Mouse (Mus musculus): ENCODE data around the gene Olfr101. TPM values are rescaled to one million over a fixed set of nuclear protein-coding genes. Genes with fewer than 3 reads are reported as not detected.

Olfr101 gene
- polyA plus RNA-seq, 1 experiment from 2014 or later = not detected

DNA sequence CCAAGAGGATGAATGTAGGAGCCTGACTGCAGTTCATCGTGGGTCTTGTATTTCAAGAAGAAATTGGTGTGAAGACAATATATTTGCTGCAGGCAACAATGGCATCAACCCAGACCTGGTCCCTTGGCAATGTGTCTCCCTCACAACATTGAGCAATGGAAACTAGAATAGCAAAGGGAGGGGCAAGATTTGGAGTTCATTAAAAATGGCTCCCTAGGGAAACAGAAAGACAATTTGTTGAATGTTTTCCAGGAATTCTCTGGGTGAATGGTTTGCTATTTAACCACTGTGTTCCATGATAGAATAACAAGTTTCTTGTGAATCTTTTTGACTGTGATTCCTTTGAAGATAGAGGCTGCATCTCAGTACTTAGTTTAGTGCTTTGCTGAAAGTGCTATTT, 40.5 kb downstream of the Olfr101 start, which contains the start of gene Olfr98:
Olfr98 (minus strand) TSS at position 124 of the 400 bp plus-strand sequence.
- no peak for ATAC-seq (ENCODE audit: extremely low read depth, insufficient number of reproducible peaks, low FRiP score, low TSS enrichment)
- no peak within 1 kb of the TSS for H3K4me2 ChIP-seq
- no peak within 1 kb of the TSS for H3K9ac ChIP-seq
- no peaks in the 10 kb centered on the region for H3K27me3 ChIP-seq (replicated peaks)
- H3K4me3 ChIP-seq = no peak within 1 kb of the TSS
- WGBS = 82% methylated on average over 1 of the region's 1 CpGs
- H3K9me3 ChIP-seq = no peaks in the 10 kb centered on the region
- no peak within 1 kb of the TSS for H3K27ac ChIP-seq (replicated peaks)
- H3K36me3 ChIP-seq = no peaks in the 10 kb centered on the region
- no peaks in the 10 kb centered on the region for H3K4me1 ChIP-seq

DNA sequence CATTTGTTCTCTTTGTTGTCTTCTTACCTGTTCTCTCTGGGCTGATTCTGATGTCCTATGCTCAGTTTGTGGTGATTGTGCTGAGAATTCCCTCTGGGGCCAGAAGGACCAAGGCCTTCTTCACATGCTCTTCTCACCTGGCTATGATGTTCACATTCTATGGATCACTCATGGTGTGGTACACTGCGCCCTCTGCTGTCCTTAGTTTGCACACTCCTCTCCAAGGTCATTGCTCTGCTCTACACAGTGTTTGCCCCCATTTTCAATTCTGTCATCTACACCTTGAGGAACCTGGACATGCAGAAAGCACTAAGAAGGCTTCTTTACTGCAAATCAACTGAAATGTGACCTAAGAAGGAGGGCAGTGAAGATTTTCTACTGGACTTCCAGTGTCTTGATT, 53.6 kb downstream of the Olfr101 start:
- Histone ChIP-seq H3K9me3 (no peaks in the 10 kb centered on the region), H3K4me2 (no peak overlapping the region), H3K27ac (replicated peaks) (no peak overlapping the region), H3K4me1 (no peaks in the 10 kb centered on the region), H3K27me3 (replicated peaks) (no peaks in the 10 kb centered on the region), H3K36me3 (no peaks in the 10 kb centered on the region), H3K9ac (no peak overlapping the region), H3K4me3 (no peak overlapping the region)
- 26% methylated on average over 1 of the region's 1 CpGs for WGBS
- ATAC-seq (ENCODE audit: extremely low read depth, insufficient number of reproducible peaks, low FRiP score, low TSS enrichment) = no peak

DNA sequence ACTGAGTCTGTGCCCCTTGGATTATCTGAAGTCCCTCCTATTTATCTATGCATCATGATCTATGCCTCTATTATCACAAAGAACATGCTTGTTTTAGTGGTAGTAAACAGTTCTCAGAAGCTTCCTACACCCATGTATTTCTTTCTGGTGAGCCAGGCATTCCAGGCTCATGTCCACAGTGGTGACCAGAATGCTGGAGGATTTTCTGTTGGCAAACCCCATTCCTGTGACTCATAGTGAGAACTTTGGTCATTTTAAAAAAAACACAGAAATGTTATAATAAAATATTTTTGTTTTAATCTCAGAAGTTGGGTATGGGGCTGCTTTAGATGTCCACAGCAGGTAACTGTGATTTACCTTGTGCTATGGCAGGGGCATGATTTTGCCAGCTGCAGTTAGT, 54.7 kb downstream of the Olfr101 start:
- Histone ChIP-seq H3K27ac (replicated peaks) (no peak overlapping the region), H3K27me3 (replicated peaks) (no peaks in the 10 kb centered on the region), H3K9ac (no peak overlapping the region), H3K4me2 (no peak overlapping the region), H3K36me3 (no peaks in the 10 kb centered on the region), H3K9me3 (no peaks in the 10 kb centered on the region), H3K4me1 (no peaks in the 10 kb centered on the region), H3K4me3 (no peak overlapping the region)
- no peak for ATAC-seq (ENCODE audit: extremely low read depth, insufficient number of reproducible peaks, low FRiP score, low TSS enrichment)

Other genes starting within 250 kb of the Olfr101 start
- not detected in 2 replicates for gene Olfr90, start 215.8 kb downstream of the Olfr101 start, polyA plus RNA-seq (2015; fragmentation: Nextera tagmentation; extraction: Ambion mirVana)
- not detected in 2 replicates for gene Olfr91, start 206.0 kb downstream of the Olfr101 start, polyA plus RNA-seq (2015; fragmentation: Nextera tagmentation; extraction: Ambion mirVana)
- not detected in 2 replicates for gene Olfr92, start 184.2 kb downstream of the Olfr101 start, polyA plus RNA-seq (2015; fragmentation: Nextera tagmentation; extraction: Ambion mirVana)
- gene Olfr93, start 142.8 kb downstream of the Olfr101 start, polyA plus RNA-seq (2015; fragmentation: Nextera tagmentation; extraction: Ambion mirVana) = not detected in 2 replicates
- not detected in 2 replicates for gene Ubd, start 110.4 kb downstream of the Olfr101 start, polyA plus RNA-seq (2015; fragmentation: Nextera tagmentation; extraction: Ambion mirVana)
- gene Olfr94, start 103.3 kb downstream of the Olfr101 start, polyA plus RNA-seq (2015; fragmentation: Nextera tagmentation; extraction: Ambion mirVana) = not detected in 2 replicates
- gene Olfr95, start 91.2 kb downstream of the Olfr101 start, polyA plus RNA-seq (2015; fragmentation: Nextera tagmentation; extraction: Ambion mirVana) = not detected in 2 replicates
- gene Olfr96, start 84.2 kb downstream of the Olfr101 start, polyA plus RNA-seq (2015; fragmentation: Nextera tagmentation; extraction: Ambion mirVana) = not detected in 2 replicates
- not detected in 2 replicates for gene Olfr97, start 67.0 kb downstream of the Olfr101 start, polyA plus RNA-seq (2015; fragmentation: Nextera tagmentation; extraction: Ambion mirVana)
- not detected in 2 replicates for gene Olfr98, start 40.6 kb downstream of the Olfr101 start, polyA plus RNA-seq (2015; fragmentation: Nextera tagmentation; extraction: Ambion mirVana)
- gene H2-M3, start 34.1 kb downstream of the Olfr101 start, polyA plus RNA-seq (2015; fragmentation: Nextera tagmentation; extraction: Ambion mirVana) = 0.80 and 1.0 TPM in 2 replicates
- not detected in 2 replicates for gene Olfr99, start 20.9 kb downstream of the Olfr101 start, polyA plus RNA-seq (2015; fragmentation: Nextera tagmentation; extraction: Ambion mirVana)
- not detected in 2 replicates for gene Olfr102, start 12.7 kb upstream of the Olfr101 start, polyA plus RNA-seq (2015; fragmentation: Nextera tagmentation; extraction: Ambion mirVana)
- gene Olfr103, start 35.4 kb upstream of the Olfr101 start, polyA plus RNA-seq (2015; fragmentation: Nextera tagmentation; extraction: Ambion mirVana) = not detected in 2 replicates
- gene Olfr104-ps, start 55.3 kb upstream of the Olfr101 start, polyA plus RNA-seq (2015; fragmentation: Nextera tagmentation; extraction: Ambion mirVana) = not detected in 2 replicates
- not detected in 2 replicates for gene Olfr105-ps, start 74.7 kb upstream of the Olfr101 start, polyA plus RNA-seq (2015; fragmentation: Nextera tagmentation; extraction: Ambion mirVana)
- not detected in 2 replicates for gene Olfr106-ps, start 86.1 kb upstream of the Olfr101 start, polyA plus RNA-seq (2015; fragmentation: Nextera tagmentation; extraction: Ambion mirVana)
- gene Olfr107, start 94.9 kb upstream of the Olfr101 start, polyA plus RNA-seq (2015; fragmentation: Nextera tagmentation; extraction: Ambion mirVana) = not detected in 2 replicates
- gene Olfr108, start 141.2 kb upstream of the Olfr101 start, polyA plus RNA-seq (2015; fragmentation: Nextera tagmentation; extraction: Ambion mirVana) = not detected in 2 replicates
- gene Olfr109, start 154.6 kb upstream of the Olfr101 start, polyA plus RNA-seq (2015; fragmentation: Nextera tagmentation; extraction: Ambion mirVana) = not detected in 2 replicates
- not detected in 2 replicates for gene H2-M2, start 179.2 kb upstream of the Olfr101 start, polyA plus RNA-seq (2015; fragmentation: Nextera tagmentation; extraction: Ambion mirVana)
- not detected in 2 replicates for gene Olfr110, start 188.2 kb upstream of the Olfr101 start, polyA plus RNA-seq (2015; fragmentation: Nextera tagmentation; extraction: Ambion mirVana)
- gene Olfr111, start 203.7 kb upstream of the Olfr101 start, polyA plus RNA-seq (2015; fragmentation: Nextera tagmentation; extraction: Ambion mirVana) = not detected in 2 replicates

All from heart, embryonic 13.5 days (tissue).